Mouse (Mus musculus) kidney, postnatal 36 days (tissue): ENCODE data around the gene Jakmip3.

Experiments used
- DNase-seq, 2 experiments: peaks; one replicate each; pipeline ENCODE4 v3.0.0; 2021 to 2022; ENCODE audit warnings: mixed read lengths in 2 of 2

Gene Jakmip3

DNA sequence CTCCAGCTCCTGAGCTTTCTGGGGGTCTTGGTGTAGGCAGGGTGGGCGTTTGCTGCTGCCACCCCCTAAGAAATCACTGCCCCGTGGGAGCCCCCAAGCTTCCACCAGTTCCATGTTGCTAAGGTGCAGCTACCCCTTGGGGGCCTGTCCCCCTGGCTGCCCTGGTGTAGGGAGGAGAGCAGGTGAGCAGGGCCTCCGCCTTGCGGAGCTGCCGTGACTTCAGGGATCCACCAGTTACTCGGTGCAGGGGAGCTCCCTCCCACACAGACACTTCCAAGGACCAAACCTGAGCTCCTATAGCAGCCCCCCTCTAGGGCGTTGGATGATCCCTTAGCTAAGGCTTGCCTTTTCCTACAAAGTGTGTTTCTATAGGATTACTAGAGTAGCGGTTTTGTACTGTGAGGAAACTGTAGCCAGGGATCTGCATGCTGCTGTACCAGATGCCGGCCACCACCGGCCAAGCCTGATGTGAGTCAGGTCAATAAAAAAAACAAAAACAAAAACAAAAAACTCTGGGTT is 160.8 kb downstream of the Jakmip3 start:
- DNase-seq: no peak

DNA sequence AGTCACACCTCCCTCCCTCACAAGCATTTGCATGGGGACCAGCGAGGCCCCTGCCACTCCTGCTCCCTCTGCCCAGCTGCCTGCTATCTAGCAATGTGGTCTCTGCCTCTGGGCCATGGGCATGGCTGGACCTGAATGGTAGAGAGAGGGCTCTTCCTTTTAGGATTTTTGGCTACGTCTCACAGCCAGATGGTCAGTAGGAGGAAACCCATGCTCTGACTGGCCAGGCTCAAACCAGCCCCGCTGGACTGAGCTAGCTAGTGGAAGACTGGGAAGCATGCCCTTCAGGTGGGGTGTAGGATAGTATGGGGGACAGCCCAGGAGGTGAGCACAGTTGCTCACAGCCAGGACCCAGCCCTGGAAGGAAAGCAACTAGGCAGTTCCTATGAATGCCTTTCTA is 161.3 kb downstream of the Jakmip3 start:
- no peak for DNase-seq

DNA sequence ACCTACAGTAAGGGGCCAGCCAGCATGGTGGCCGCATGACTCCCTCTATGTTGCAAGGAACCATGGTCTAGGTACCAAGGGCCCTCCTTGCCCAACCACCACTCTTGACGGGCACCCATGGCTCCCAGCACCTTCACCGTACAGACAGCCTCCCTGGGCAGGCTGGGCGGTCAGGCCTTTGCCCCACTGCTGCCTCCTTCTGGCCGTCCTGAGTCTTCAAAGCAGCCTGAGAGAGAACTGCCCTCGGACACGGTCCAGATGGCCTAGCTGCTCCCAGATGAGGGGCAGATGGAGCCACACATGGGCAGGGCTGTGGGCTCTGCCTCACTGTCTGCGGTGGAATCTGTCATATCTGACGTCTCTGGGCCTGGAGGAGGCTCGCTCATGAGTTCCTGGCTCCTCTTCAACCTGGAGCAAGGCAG is 163.4 kb downstream of the Jakmip3 start:
- no peak for DNase-seq

DNA sequence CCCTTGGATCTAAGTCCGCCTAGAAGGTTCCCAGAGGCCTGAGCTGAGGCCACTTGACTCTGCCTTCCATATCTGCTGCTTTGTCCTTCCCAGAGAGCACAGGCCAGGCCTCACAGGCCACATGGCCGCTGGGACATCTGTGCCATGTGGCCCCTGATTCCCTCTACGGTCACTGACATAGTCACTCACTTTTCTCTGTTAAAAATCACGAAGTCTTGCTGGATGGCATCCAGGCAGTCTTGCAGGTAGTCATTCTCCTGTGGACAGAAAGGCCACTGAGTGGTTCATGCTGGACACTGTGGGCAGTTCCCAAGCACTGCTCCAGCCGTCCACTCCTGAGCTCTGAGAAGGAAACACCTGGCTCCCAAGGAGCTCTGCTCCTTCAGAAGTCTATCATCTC is 164.5 kb downstream of the Jakmip3 start:
- DNase-seq: no peak

DNA sequence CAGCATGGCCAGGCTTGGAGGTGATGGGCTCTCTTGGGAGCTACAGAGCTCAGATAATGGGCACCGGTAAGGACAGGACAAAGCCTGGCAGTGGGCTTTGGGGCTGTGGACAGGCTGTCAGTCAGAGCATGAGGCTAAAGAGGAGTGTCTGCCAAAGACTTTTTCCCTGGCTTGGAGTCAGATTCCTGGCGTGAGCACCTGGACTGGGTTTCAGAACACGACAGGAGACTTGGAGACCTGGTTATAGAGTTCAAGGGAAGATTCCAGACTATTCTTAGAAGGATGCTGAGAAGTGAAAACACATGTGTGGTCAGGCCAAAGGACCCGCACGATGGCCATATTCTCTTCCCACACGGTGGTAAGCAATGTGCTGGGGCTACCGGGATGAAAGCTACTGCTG is 165.2 kb downstream of the Jakmip3 start:
- no peak for DNase-seq

DNA sequence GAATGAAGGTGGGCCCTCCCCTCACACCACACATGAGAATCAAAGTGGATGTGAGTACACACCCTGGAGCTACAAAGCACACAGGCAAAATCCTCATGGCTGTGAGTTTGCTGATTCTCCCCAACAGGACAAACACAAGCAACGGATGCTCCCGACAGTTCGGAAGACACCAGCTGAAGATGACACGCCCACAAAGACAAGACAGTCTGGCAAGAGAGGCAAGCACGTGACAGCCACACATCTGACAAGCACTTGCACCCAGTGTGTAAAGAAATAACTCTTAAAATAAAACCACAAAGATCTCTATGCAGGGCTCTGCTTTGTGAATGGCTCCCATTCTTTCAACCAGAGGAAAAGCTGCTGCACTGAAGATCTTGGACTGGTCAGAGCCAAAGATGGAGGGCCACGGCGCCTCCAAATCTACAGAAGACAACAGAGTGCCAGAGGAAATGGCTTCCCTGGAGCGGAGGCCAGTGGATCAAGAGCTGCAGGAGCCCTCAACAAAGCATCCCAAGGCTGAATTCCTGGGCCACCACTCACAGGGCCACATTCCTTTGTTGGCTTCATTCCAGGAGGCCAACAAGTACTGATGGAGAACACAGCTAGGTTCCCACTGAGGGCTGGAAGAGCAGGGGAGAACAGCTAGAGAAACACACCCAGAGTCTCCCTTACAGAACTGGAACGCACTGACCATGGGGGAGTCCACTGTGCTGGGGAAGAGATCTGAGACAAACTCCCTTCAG is 167.5 kb downstream of the Jakmip3 start:
- DNase-seq: no peak

DNA sequence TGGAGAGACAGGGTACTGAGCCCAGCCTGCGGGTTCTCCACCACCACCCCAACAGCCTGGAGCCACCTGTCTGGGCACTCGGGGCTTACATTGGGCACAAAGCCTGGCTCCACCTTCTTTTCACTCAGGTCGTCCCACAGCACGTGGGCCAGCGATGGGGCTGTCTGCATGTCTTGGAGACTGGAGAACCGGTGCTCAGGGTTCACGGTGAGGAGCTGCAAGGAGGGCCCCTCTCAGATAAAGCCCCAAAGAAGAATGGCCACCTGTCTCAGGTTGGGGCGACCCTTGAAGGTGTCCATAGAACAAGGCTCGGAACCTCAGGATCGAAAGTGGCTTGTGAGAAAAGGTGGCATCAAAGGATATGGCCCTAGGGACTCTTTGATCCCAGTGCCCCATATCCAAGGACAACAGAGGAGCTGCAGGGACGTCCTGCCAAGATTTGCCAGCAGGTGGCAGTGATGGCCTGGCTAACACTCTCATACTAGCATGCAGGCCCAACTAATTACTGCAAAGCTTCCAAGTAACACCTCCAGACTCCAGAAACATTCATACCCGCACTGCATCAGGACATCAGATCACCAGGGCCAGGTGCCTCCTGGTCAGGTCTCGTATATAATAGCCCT is 178.7 kb downstream of the Jakmip3 start:
- peak; percentile 83 to 94 for DNase-seq

DNA sequence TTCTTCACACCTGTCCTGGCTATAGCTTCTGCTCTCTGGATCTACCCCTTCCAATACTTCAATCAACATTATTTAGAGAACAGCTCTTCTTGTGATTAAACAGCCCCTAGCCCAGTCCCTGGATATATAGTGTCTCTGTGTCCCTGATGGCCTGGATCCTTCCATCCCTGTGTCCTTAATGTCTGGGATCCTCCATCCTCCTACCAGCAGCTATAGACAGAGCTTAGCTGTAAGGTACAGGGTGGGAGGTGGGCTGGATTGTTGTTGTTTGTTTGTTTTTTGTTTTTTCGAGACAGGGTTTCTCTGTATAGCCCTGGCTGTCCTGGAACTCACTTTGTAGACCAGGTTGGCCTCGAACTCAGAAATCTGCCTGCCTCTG is 179.2 kb downstream of the Jakmip3 start:
- DNase-seq: no peak

DNA sequence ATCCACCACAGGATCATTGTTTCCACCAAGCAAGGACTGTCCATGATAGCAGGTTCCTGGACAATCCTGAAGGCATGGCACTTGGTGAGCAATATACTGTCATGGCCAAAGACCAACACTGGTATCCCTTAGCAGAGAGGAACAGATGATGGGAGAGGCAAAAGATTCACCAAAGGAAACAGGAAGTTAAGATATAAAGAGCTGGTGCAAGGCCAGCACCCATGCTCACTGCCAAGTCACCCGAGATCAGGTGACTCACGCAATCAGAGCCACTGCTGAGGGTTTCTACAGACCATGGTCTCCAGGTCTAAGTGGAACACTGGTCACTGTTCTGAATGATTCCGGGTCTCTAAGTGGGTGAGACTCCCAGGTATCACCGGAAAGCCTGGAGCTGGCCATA is 185.4 kb downstream of the Jakmip3 start:
- DNase-seq: no peak

DNA sequence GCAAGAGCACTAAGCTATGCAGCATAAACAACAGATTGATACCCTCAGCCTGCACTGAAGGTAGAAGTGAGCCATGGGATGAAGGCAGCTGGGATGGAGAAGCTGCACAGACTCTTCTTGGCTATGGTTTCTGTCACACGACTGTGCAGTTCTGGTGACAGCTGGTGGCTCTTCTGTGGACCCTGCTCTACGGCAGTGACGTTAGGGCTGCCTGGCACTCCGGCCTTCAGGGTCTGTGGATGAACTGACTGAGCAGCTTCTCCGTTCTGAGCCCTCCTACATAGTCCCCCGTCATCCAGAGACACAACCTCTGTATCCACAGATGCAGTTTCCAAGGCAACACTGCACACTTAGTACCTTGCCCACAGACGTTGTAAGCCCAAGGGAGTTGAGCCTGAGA is 186.0 kb downstream of the Jakmip3 start:
- DNase-seq: no peak

DNA sequence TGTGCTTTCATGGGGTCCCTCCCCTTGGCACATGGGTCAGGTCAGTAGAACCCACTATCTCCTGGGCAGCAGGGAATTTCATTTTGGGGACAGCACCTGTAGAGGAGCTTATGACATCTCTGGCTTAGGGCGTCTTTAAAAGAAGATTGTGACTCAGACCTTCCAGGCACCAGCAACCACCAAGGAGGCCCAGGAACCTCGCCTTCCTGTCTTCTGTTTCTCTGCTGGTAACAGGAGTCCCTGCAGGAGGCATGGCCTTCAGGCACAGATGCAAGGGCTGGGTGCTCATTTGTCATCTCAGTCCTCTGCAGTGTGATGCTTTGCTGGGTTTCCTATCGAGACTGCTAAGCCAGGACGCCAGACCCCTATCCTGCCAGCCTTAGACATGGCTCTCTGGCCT is 188.5 kb downstream of the Jakmip3 start:
- DNase-seq: no peak

DNA sequence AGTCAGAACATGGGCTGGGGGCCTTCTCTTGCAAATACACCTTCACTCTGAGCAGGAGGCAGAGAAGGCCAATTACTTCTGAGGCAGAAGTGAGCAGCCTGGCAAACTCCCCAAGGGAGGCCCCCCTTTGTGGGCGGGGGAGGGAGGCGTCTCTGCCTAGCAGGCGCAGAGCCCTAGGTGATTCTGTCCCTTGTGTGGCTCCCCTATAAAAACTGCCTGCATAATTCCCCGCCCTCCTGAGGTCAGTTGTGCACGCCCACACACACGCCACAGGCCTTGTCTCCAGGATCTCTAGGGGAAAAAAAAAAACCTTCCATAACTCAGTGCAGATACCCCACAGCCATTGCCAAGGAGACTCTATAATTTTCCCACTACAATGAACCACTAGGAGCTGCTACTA is 189.8 kb downstream of the Jakmip3 start:
- no peak for DNase-seq

DNA sequence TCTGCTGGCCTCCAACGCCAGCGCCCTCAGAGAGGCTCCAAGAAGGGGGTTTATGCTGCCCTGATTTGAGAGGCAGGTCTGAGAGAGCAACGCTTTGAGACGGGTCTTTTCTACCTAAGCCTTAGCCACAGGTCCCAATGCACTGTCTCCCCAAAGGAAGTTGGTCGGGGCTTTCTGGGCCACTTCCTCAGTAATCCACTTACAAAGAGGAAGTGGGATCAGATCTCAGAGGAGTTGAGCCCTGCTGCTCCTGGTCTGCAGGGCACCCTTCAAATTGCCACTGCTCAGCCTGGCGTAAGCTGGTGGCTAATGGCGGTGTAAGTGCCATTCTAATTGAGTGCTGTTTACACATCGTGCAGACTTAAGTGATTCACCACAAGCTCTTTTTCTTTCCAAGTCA is 191.0 kb downstream of the Jakmip3 start:
- no peak for DNase-seq

DNA sequence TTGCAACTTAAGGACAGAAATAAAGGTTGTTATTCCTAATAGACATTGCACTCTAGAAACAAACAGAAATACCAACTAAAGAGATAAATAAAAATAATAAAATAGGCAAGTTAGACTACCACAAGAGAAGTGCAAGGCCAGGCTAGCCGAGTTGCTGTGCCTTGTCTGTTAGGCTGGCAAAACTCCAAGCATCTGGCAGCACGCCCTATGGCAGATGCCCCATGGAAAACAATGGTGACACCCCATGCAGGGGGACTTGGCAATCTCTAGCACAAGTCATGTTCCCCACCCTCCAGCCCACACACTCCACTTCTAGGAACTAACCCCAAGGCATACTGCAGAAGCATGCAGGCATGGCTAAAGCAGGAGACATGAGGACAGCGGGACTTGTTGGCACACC is 192.9 kb downstream of the Jakmip3 start:
- DNase-seq: peak in 1 of 2 experiments; percentile 55
